Mouse (Mus musculus) testis, adult 2 months (tissue): ENCODE data around the gene Bcas3.

Experiments
- CTCF ChIP-seq: fragments of 200-500 bp; IDR thresholded peaks from 2 replicates; pipeline ENCODE4 v1.5.1; 2012; ENCODE audit warnings: low read depth, mild to moderate bottlenecking, inconsistent platforms, low read length, moderate library complexity; ENCODE audit not compliant: control insufficient read depth, insufficient read depth, insufficient replicate concordance
- POLR2A ChIP-seq: fragments of 200-500 bp; IDR thresholded peaks from 2 replicates; pipeline ENCODE4 v1.6.1; 2012; ENCODE audit warnings: low read depth, mild to moderate bottlenecking, inconsistent platforms, low read length, moderate library complexity; ENCODE audit not compliant: control insufficient read depth

GRCm38 (mm10) chr11:85599251-85599650 lies 246.3 kb downstream of the Bcas3 start:
- no peak for TF ChIP-seq CTCF
- TF ChIP-seq POLR2A = no peak
